Mouse (Mus musculus): ENCODE results near the gene Jazf1.

Jazf1 gene

GRCm38 (mm10) chr6:53014460-53015455, 53.7 kb downstream of the Jazf1 start:
- in situ Hi-C loops (cut with MboI, MseI), result no loop called here

- in situ Hi-C loops (cut with MboI, MseI), result no loop called here
These were observed 58.1 kb downstream of the Jazf1 start for GRCm38 (mm10) chr6:53010286-53010685.

- in situ Hi-C loops (cut with MboI, MseI), result no loop called here
These were observed 62.4 kb downstream of the Jazf1 start for GRCm38 (mm10) chr6:53006032-53006431.

- in situ Hi-C loops (cut with MboI, MseI), result no loop called here
These were observed 62.9 kb downstream of the Jazf1 start for GRCm38 (mm10) chr6:53005544-53005943.

- in situ Hi-C loops (cut with MboI, MseI), result no loop called here
These were observed 77.6 kb downstream of the Jazf1 start for GRCm38 (mm10) chr6:52990816-52991215.

- in situ Hi-C loops (cut with MboI, MseI), result no loop called here
These were observed 80.4 kb downstream of the Jazf1 start for GRCm38 (mm10) chr6:52987905-52988640.

GRCm38 (mm10) chr6:52987391-52987790, 81.0 kb downstream of the Jazf1 start:
- in situ Hi-C loops (cut with MboI, MseI), result no loop called here

- in situ Hi-C loops (cut with MboI, MseI), result no loop called here
These were observed 86.3 kb downstream of the Jazf1 start for GRCm38 (mm10) chr6:52982175-52982574.

- in situ Hi-C loops (cut with MboI, MseI), result no loop called here
These were observed 88.9 kb downstream of the Jazf1 start for GRCm38 (mm10) chr6:52979503-52979902.

GRCm38 (mm10) chr6:52973351-52973750, 95.1 kb downstream of the Jazf1 start:
- in situ Hi-C loops (cut with MboI, MseI), result no loop called here

GRCm38 (mm10) chr6:52972138-52972537, 96.3 kb downstream of the Jazf1 start:
- in situ Hi-C loops (cut with MboI, MseI), result no loop called here

GRCm38 (mm10) chr6:52969717-52970261, 98.6 kb downstream of the Jazf1 start:
- in situ Hi-C loops (cut with MboI, MseI), result no loop called here

GRCm38 (mm10) chr6:52968346-52968891, 100.0 kb downstream of the Jazf1 start:
- in situ Hi-C loops (cut with MboI, MseI), result no loop called here

GRCm38 (mm10) chr6:52967557-52968270, 100.7 kb downstream of the Jazf1 start:
- in situ Hi-C loops (cut with MboI, MseI), result no loop called here

GRCm38 (mm10) chr6:52966001-52966400, 102.4 kb downstream of the Jazf1 start:
- in situ Hi-C loops (cut with MboI, MseI), result no loop called here

GRCm38 (mm10) chr6:52965340-52965739, 103.1 kb downstream of the Jazf1 start:
- in situ Hi-C loops (cut with MboI, MseI), result no loop called here

- in situ Hi-C loops (cut with MboI, MseI), result no loop called here
These were observed 104.4 kb downstream of the Jazf1 start for GRCm38 (mm10) chr6:52963840-52964690.

- in situ Hi-C loops (cut with MboI, MseI), result no loop called here
These were observed 105.0 kb downstream of the Jazf1 start for GRCm38 (mm10) chr6:52963430-52963732.

- in situ Hi-C loops (cut with MboI, MseI), result no loop called here
These were observed 105.6 kb downstream of the Jazf1 start for GRCm38 (mm10) chr6:52962600-52963429.
